Mouse (Mus musculus) CH12.LX (cell line): Measurements from ENCODE around the gene Ankrd36. TPM values are rescaled to one million over a fixed set of nuclear protein-coding genes. Genes with fewer than 3 reads are reported as not detected.

Experiments used
- DNase-seq: peaks from one replicate; pipeline ENCODE4 v3.0.0-alpha.2; 2013; ENCODE audit errors: extremely low read depth
- H3K27ac ChIP-seq: 2 replicates; pipeline ENCODE4 v1.5.1; 2012; ENCODE audit warnings: low read depth, mild to moderate bottlenecking, control low read depth, moderate library complexity; ENCODE audit not compliant: insufficient read depth
- H3K27me3 ChIP-seq: replicated peaks from 2 replicates; pipeline ENCODE3; 2012; ENCODE audit warnings: inconsistent platforms
- H3K36me3 ChIP-seq, 2 experiments: replicated peaks in 1 of 2; 2 replicates each; pipeline versions ENCODE3 to v1.6.1; 2012; ENCODE audit warnings: inconsistent platforms in 1 of 2, low read length in 1 of 2, mild to moderate bottlenecking in 1 of 2, mixed read lengths in 1 of 2, moderate library complexity in 1 of 2; ENCODE audit not compliant: control insufficient read depth in 1 of 2, insufficient read depth in 1 of 2
- H3K4me1 ChIP-seq, 2 experiments: 2 replicates each; pipeline ENCODE4 v1.6.1; 2012; ENCODE audit warnings: inconsistent platforms in 1 of 2, moderate library complexity in 1 of 2; ENCODE audit not compliant: insufficient read depth in 2 of 2, control insufficient read depth in 1 of 2
- H3K4me2 ChIP-seq: 2 replicates; pipeline ENCODE4 v1.6.1; 2012; ENCODE audit warnings: low read depth, mild to moderate bottlenecking, control low read depth; ENCODE audit not compliant: poor library complexity, insufficient read depth, severe bottlenecking
- H3K4me3 ChIP-seq, 3 experiments: fragments of 150-350 bp in 1 of 3; sonication (generic) in 1 of 3; replicated peaks in 1 of 3; 2 replicates each; pipeline versions ENCODE3 to v1.5.1; 2011 to 2012; ENCODE audit warnings: low read depth in 2 of 3, low read length in 2 of 3, mild to moderate bottlenecking in 2 of 3, moderate library complexity in 2 of 3, control low read depth in 1 of 3, improper control_type of control experiment in 1 of 3, inconsistent platforms in 1 of 3, mixed read lengths in 1 of 3; ENCODE audit not compliant: poor library complexity in 1 of 3
- H3K79me2 ChIP-seq: replicated peaks from 2 replicates; pipeline ENCODE4 v1.6.1; 2012; ENCODE audit warnings: mild to moderate bottlenecking, moderate library complexity; ENCODE audit not compliant: control insufficient read depth, poor library complexity, insufficient read depth, severe bottlenecking; ENCODE audit errors: extremely low read depth
- H3K9ac ChIP-seq: 2 replicates; pipeline ENCODE4 v1.6.1; 2012; ENCODE audit warnings: low read depth, mild to moderate bottlenecking, control low read depth, moderate library complexity; ENCODE audit not compliant: insufficient read depth
- H3K9me3 ChIP-seq: replicated peaks from 2 replicates; pipeline ENCODE3; 2012; ENCODE audit warnings: low read length, inconsistent platforms, mixed read lengths
- E2F4 ChIP-seq: IDR thresholded peaks from 2 replicates; pipeline ENCODE4 v1.6.1; 2011; ENCODE audit warnings: low read depth, low read length, improper control_type of control experiment; ENCODE audit not compliant: insufficient replicate concordance
- ETS1 ChIP-seq: conservative IDR thresholded peaks from 2 replicates; pipeline ENCODE4 v1.6.1; 2012; ENCODE audit warnings: low read depth, mild to moderate bottlenecking, inconsistent platforms, low read length, improper control_type of control experiment, moderate library complexity
- HCFC1 ChIP-seq: IDR thresholded peaks from 2 replicates; pipeline ENCODE4 v1.6.1; 2012; ENCODE audit warnings: low read depth, mild to moderate bottlenecking, inconsistent platforms, low read length, improper control_type of control experiment
- IRF4 ChIP-seq: IDR thresholded peaks from 2 replicates; pipeline ENCODE4 v1.6.1; 2014; ENCODE audit warnings: low read depth, mild to moderate bottlenecking, inconsistent platforms, low read length, improper control_type of control experiment
- JUND ChIP-seq: conservative IDR thresholded peaks from 2 replicates; pipeline ENCODE4 v1.6.1; 2011; ENCODE audit warnings: low read depth, low read length, improper control_type of control experiment
- KAT2A ChIP-seq: IDR thresholded peaks from 2 replicates; pipeline ENCODE4 v1.6.1; 2012; ENCODE audit warnings: low read length, improper control_type of control experiment, inconsistent platforms; ENCODE audit not compliant: insufficient replicate concordance
- MAFK ChIP-seq: IDR thresholded peaks from 2 replicates; pipeline ENCODE4 v1.6.1; 2011; ENCODE audit warnings: low read length, improper control_type of control experiment; ENCODE audit not compliant: insufficient replicate concordance
- MAX ChIP-seq: IDR thresholded peaks from 2 replicates; pipeline ENCODE4 v1.6.1; 2011; ENCODE audit warnings: low read length, improper control_type of control experiment
- MEF2A ChIP-seq: IDR thresholded peaks from 2 replicates; pipeline ENCODE4 v1.6.1; 2014; ENCODE audit warnings: low read depth, mild to moderate bottlenecking, inconsistent platforms, low read length, improper control_type of control experiment, borderline replicate concordance
- MXI1 ChIP-seq: IDR thresholded peaks from 2 replicates; pipeline ENCODE4 v1.6.1; 2011; ENCODE audit warnings: mild to moderate bottlenecking, low read depth, low read length, improper control_type of control experiment
- NRF1 ChIP-seq: IDR thresholded peaks from 2 replicates; pipeline ENCODE4 v1.6.1; 2014; ENCODE audit warnings: low read depth, mild to moderate bottlenecking, inconsistent platforms, low read length, improper control_type of control experiment, moderate library complexity
- POLR2AphosphoS2 ChIP-seq: IDR thresholded peaks from 2 replicates; pipeline ENCODE4 v1.6.1; 2011; ENCODE audit warnings: low read depth, low read length, improper control_type of control experiment
- RCOR1 ChIP-seq: conservative IDR thresholded peaks from 2 replicates; pipeline ENCODE4 v1.6.1; 2012; ENCODE audit warnings: low read depth, mild to moderate bottlenecking, inconsistent platforms, low read length, improper control_type of control experiment
- SMC3 ChIP-seq: IDR thresholded peaks from 2 replicates; pipeline ENCODE4 v1.6.1; 2011; ENCODE audit warnings: low read depth, low read length, improper control_type of control experiment
- TBP ChIP-seq: conservative IDR thresholded peaks from 2 replicates; pipeline ENCODE4 v1.6.1; 2011; ENCODE audit warnings: low read depth, low read length, improper control_type of control experiment
- USF2 ChIP-seq: conservative IDR thresholded peaks from 2 replicates; pipeline ENCODE4 v1.6.1; 2011; ENCODE audit warnings: low read depth, low read length, improper control_type of control experiment
- ZKSCAN1 ChIP-seq: IDR thresholded peaks from 2 replicates; pipeline ENCODE4 v1.6.1; 2012; ENCODE audit warnings: low read depth, inconsistent platforms, low read length, improper control_type of control experiment, borderline replicate concordance
- ZMIZ1 ChIP-seq: IDR thresholded peaks from 2 replicates; pipeline ENCODE4 v1.6.1; 2012; ENCODE audit warnings: low read depth, mild to moderate bottlenecking, inconsistent platforms, low read length, improper control_type of control experiment
- dilution Hi-C: fragments of 300-500 bp; cut with MboI; formaldehyde crosslinking; loops from 2 replicates; pipeline ENCODE4 v1.14.3; 2020; ENCODE audit warnings: low sequenced_read_pairs; ENCODE audit not compliant: extremely low pct_unique_long_range_greater_than_20kb, extremely low pct_ligation_motif_present
- in situ Hi-C: fragments of 300-500 bp; cut with MboI; formaldehyde crosslinking; loops from 3 replicates; pipeline ENCODE4 v1.14.3; 2019; ENCODE audit warnings: low sequenced_read_pairs, low pct_ligation_motif_present, low pct_unique_long_range_greater_than_20kb, mixed read lengths
- polyA plus RNA-seq: library from polyadenylated mRNA; unstranded; fragments of >175 nt; gene quantifications from 2 replicates; pipeline ENCODE4 v1.2.1, GENCODE M21; 2012; ENCODE audit warnings: low read depth; ENCODE audit not compliant: insufficient read length
- total RNA-seq, 2 experiments: library from RNA; depleted of rRNA; stranded (reverse); fragments of 300-350 nt in 1 of 2; fragments of >200 nt in 1 of 2; gene quantifications; 2 replicates each; pipeline ENCODE4 v1.2.3; 2012 to 2014

Gene Ankrd36
- total and polyA plus RNA-seq, 3 experiments, result not detected

GRCm38 (mm10) chr11:5551430-5551829 is 18.1 kb upstream of the Ankrd36 start:
- DNase-seq, result no peak
- dilution Hi-C loops, result no loop called here
- H3K79me2 ChIP-seq, result no peaks in the 10 kb centered on the region
- no peak for TF ChIP-seq JUND
- TF ChIP-seq IRF4, result no peak
- TF ChIP-seq ETS1, result no peak
- no peak for TF ChIP-seq TBP
- no peak for TF ChIP-seq USF2
- TF ChIP-seq E2F4, result no peak
- no peak for TF ChIP-seq ZMIZ1
- TF ChIP-seq NRF1, result no peak
- no peak for TF ChIP-seq MEF2A
- TF ChIP-seq MAFK, result no peak
- no peak for TF ChIP-seq KAT2A
- no peak for TF ChIP-seq MXI1
- TF ChIP-seq HCFC1, result no peak
- TF ChIP-seq POLR2AphosphoS2, result no peak
- TF ChIP-seq SMC3, result no peak
- TF ChIP-seq ZKSCAN1, result no peak
- TF ChIP-seq RCOR1, result no peak
- no peak overlapping the region for H3K9ac ChIP-seq
- in situ Hi-C loops, result no loop called here
- H3K4me3 ChIP-seq, result no peak overlapping the region
- no peaks in the 10 kb centered on the region for H3K36me3 ChIP-seq
- no peaks in the 10 kb centered on the region for H3K4me1 ChIP-seq
- H3K9me3 ChIP-seq, result peaks cover 9% of the 10 kb centered on the region
- H3K4me2 ChIP-seq, result no peak overlapping the region
- no peak overlapping the region for H3K27ac ChIP-seq
- H3K27me3 ChIP-seq, result no peaks in the 10 kb centered on the region

- Histone ChIP-seq H3K36me3 (no peaks in the 10 kb centered on the region), H3K27me3 (no peaks in the 10 kb centered on the region), H3K79me2 (no peaks in the 10 kb centered on the region), H3K4me1 (no peaks in the 10 kb centered on the region), H3K4me2 (no peak overlapping the region), H3K9me3 (peaks cover 9% of the 10 kb centered on the region), H3K27ac (no peak overlapping the region)
- in situ Hi-C loops, result no loop called here
- no peak for TF ChIP-seq MAX
- TF ChIP-seq JUND, result no peak
- TF ChIP-seq MXI1, result no peak
- no peak for TF ChIP-seq POLR2AphosphoS2
- no peak for TF ChIP-seq ZKSCAN1
- TF ChIP-seq MEF2A, result no peak
- no peak for TF ChIP-seq ETS1
- TF ChIP-seq, all 38 proteins: peak for 0
- Histone ChIP-seq H3K4me3 (no peak overlapping the region), H3K9ac (no peak overlapping the region)
- dilution Hi-C loops, result no loop called here
- DNase-seq, result no peak
Observed at GRCm38 (mm10) chr11:5551931-5552330, 17.6 kb upstream of the Ankrd36 start.
